Mouse (Mus musculus) G1E (cell line): Measurements from ENCODE around the gene D10Jhu81e.

Source experiments
- CTCF ChIP-seq: IDR thresholded peaks from 2 replicates; pipeline ENCODE4 v1.5.1; 2012; ENCODE audit warnings: low read depth, low read length, inconsistent platforms, mixed read lengths
- GATA1 ChIP-seq: IDR thresholded peaks from 2 replicates; pipeline ENCODE4 v1.6.1; 2012; ENCODE audit warnings: borderline replicate concordance, low read length, inconsistent platforms, mixed read lengths

DNA sequence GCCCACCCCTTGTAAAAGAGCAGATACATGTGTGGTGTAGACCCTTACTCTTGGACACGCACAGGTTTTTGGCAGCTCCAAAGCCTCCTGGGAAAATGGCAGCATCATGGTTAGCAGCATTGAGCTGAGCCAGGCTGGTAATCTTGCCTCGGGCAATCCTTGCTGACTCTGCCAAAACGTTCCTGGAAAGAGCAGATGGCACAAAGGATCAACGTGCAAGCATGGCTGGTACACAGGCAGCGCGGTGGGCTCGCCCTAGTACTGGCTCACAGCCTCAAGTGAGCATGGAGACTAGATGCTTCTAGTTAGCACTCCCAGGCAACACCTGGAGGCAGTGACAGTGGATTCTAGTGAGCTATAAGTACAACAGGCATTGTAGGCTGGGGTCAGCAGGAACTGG lies 2.2 kb downstream of the D10Jhu81e start:
- TF ChIP-seq CTCF (no peak), GATA1 (no peak)
